Mouse (Mus musculus): ENCODE results near the gene Pelp1. TPM values are rescaled to one million over a fixed set of nuclear protein-coding genes. Genes with fewer than 3 reads are reported as not detected.

Pelp1 gene
- polyA plus RNA-seq, 2 experiments = 34.8 to 37.1 TPM

GRCm38 (mm10) chr11:70348630-70349029 lies 61.2 kb downstream of the Pelp1 start:
- ATAC-seq (ENCODE audit: low FRiP score, low read depth) = no peak
- Histone ChIP-seq H3K9ac (ENCODE audit: low read depth, low read length, severe bottlenecking) (no peak overlapping the region), H3K27me3 (ENCODE audit: control insufficient read depth, insufficient read depth, low read length) (peaks cover 36% of the 10 kb centered on the region), H3K9me3 (ENCODE audit: control insufficient read depth, low read length) (no peaks in the 10 kb centered on the region), H3K4me1 (ENCODE audit: control insufficient read depth, insufficient read depth, low read length) (peaks cover 4% of the 10 kb centered on the region; the same call in 1 of the 2 replicates), H3K27ac (replicated peaks; ENCODE audit: low read depth, low read length) (no peak overlapping the region), H3K4me2 (replicated peaks; ENCODE audit: low read depth, low read length, severe bottlenecking) (no peak overlapping the region), H3K4me3 (replicated peaks; ENCODE audit: low read length) (no peak overlapping the region), H3K36me3 (ENCODE audit: control insufficient read depth, insufficient read depth, low read length) (no peaks in the 10 kb centered on the region)
- TF ChIP-seq POLR2A (IDR thresholded peaks at IDR 0.05; ENCODE audit: borderline replicate concordance, extremely low read depth, insufficient read depth, insufficient read length) = no peak
- 73% methylated on average over 9 of the region's 9 CpGs for WGBS
- no peak for DNase-seq (ENCODE audit: low spot score)

GRCm38 (mm10) chr11:70347861-70348260 lies 62.0 kb downstream of the Pelp1 start:
- Histone ChIP-seq H3K4me3 (replicated peaks; ENCODE audit: low read length) (no peak overlapping the region), H3K36me3 (ENCODE audit: control insufficient read depth, insufficient read depth, low read length) (no peaks in the 10 kb centered on the region), H3K4me1 (ENCODE audit: control insufficient read depth, insufficient read depth, low read length) (peaks cover 4% of the 10 kb centered on the region; the same call in 1 of the 2 replicates), H3K27ac (replicated peaks; ENCODE audit: low read depth, low read length) (no peak overlapping the region), H3K4me2 (replicated peaks; ENCODE audit: low read depth, low read length, severe bottlenecking) (no peak overlapping the region), H3K27me3 (ENCODE audit: control insufficient read depth, insufficient read depth, low read length) (peaks cover 28% of the 10 kb centered on the region), H3K9ac (ENCODE audit: low read depth, low read length, severe bottlenecking) (no peak overlapping the region), H3K9me3 (ENCODE audit: control insufficient read depth, low read length) (no peaks in the 10 kb centered on the region)
- WGBS = 83% methylated on average over 10 of the region's 10 CpGs
- ATAC-seq (ENCODE audit: low FRiP score, low read depth) (no peak), DNase-seq (ENCODE audit: low spot score) (no peak)
- no peak for TF ChIP-seq POLR2A (IDR thresholded peaks at IDR 0.05; ENCODE audit: borderline replicate concordance, extremely low read depth, insufficient read depth, insufficient read length)

DNA sequence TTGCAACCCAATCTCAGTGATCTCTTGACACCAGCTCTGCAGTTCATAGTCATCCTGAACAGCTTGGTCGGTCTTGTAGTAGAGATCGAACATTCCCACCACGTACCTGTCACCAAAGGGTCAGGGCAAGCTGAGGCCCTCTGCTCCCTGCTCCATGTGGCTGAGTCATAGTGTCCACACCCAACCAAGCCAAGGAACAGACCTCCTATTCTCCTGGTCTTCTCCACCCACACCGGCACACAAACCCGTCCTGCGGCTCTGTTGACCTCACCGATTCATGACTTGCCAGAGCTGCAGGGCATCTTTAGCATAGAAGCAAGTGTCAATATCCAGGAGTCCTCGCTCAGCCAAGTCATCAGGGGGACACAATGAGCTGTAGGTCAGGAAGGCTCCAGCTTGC lies 64.3 kb downstream of the Pelp1 start:
- H3K27me3 ChIP-seq (ENCODE audit: control insufficient read depth, insufficient read depth, low read length) = peaks cover 5% of the 10 kb centered on the region
- no peak overlapping the region for H3K4me2 ChIP-seq (replicated peaks; ENCODE audit: low read depth, low read length, severe bottlenecking)
- TF ChIP-seq POLR2A (IDR thresholded peaks at IDR 0.05; ENCODE audit: borderline replicate concordance, extremely low read depth, insufficient read depth, insufficient read length) = no peak
- no peak overlapping the region for H3K27ac ChIP-seq (replicated peaks; ENCODE audit: low read depth, low read length)
- DNase-seq (ENCODE audit: low spot score) (no peak), ATAC-seq (ENCODE audit: low FRiP score, low read depth) (no peak)
- H3K9me3 ChIP-seq (ENCODE audit: control insufficient read depth, low read length) = no peaks in the 10 kb centered on the region
- H3K9ac ChIP-seq (ENCODE audit: low read depth, low read length, severe bottlenecking) = no peak overlapping the region
- WGBS = 95% methylated on average over 8 of the region's 8 CpGs
- H3K4me3 ChIP-seq (replicated peaks; ENCODE audit: low read length) = no peak overlapping the region
- no peaks in the 10 kb centered on the region for H3K36me3 ChIP-seq (ENCODE audit: control insufficient read depth, insufficient read depth, low read length)
- no peaks in the 10 kb centered on the region for H3K4me1 ChIP-seq (ENCODE audit: control insufficient read depth, insufficient read depth, low read length)

- 73% methylated on average over 10 of the region's 10 CpGs for WGBS
- no peak for TF ChIP-seq POLR2A (IDR thresholded peaks at IDR 0.05; ENCODE audit: borderline replicate concordance, extremely low read depth, insufficient read depth, insufficient read length)
- Histone ChIP-seq H3K9ac (ENCODE audit: low read depth, low read length, severe bottlenecking) (no peak overlapping the region), H3K9me3 (ENCODE audit: control insufficient read depth, low read length) (no peaks in the 10 kb centered on the region), H3K27me3 (ENCODE audit: control insufficient read depth, insufficient read depth, low read length) (no peaks in the 10 kb centered on the region; the same call in 1 of the 2 replicates), H3K4me2 (replicated peaks; ENCODE audit: low read depth, low read length, severe bottlenecking) (no peak overlapping the region), H3K27ac (replicated peaks; ENCODE audit: low read depth, low read length) (no peak overlapping the region), H3K4me1 (ENCODE audit: control insufficient read depth, insufficient read depth, low read length) (no peaks in the 10 kb centered on the region), H3K36me3 (ENCODE audit: control insufficient read depth, insufficient read depth, low read length) (no peaks in the 10 kb centered on the region), H3K4me3 (replicated peaks; ENCODE audit: low read length) (no peak overlapping the region)
- no peak for ATAC-seq (ENCODE audit: low FRiP score, low read depth)
- DNase-seq (ENCODE audit: low spot score) = no peak
These were observed 64.8 kb downstream of the Pelp1 start for GRCm38 (mm10) chr11:70345061-70345460.

Small RNA genes within 50 kb of the gene (microRNA-seq; reads per million reads assigned to microRNA genes)
- gene Mir7115 = not detected

Other genes starting within 250 kb of the Pelp1 start
- 0.79 and 1.3 TPM in 2 replicates for gene Slc16a11, start 197.3 kb downstream of the Pelp1 start, polyA plus RNA-seq (2012; rRNA removed)
- gene Slc16a11, start 197.3 kb downstream of the Pelp1 start, polyA plus RNA-seq (2014; fragmentation: Nextera tagmentation; extraction: Ambion mirVana) = 0.21 and 0.47 TPM in 2 replicates
- 9.3 and 11.1 TPM in 2 replicates for gene Slc16a13, start 189.0 kb downstream of the Pelp1 start, polyA plus RNA-seq (2012; rRNA removed)
- gene Slc16a13, start 189.0 kb downstream of the Pelp1 start, polyA plus RNA-seq (2014; fragmentation: Nextera tagmentation; extraction: Ambion mirVana) = 9.2 and 9.6 TPM in 2 replicates
- gene Bcl6b, start 180.2 kb downstream of the Pelp1 start, polyA plus RNA-seq (2012; rRNA removed) = 11.2 and 12.2 TPM in 2 replicates
- gene Bcl6b, start 180.2 kb downstream of the Pelp1 start, polyA plus RNA-seq (2014; fragmentation: Nextera tagmentation; extraction: Ambion mirVana) = 11.7 and 12.2 TPM in 2 replicates
- 167 and 171 TPM in 2 replicates for gene 0610010K14Rik, start 172.1 kb downstream of the Pelp1 start, polyA plus RNA-seq (2012; rRNA removed)
- gene 0610010K14Rik, start 172.1 kb downstream of the Pelp1 start, polyA plus RNA-seq (2014; fragmentation: Nextera tagmentation; extraction: Ambion mirVana) = 178 and 193 TPM in 2 replicates
- gene Gm21988, start 170.2 kb downstream of the Pelp1 start, polyA plus RNA-seq (2012; rRNA removed) = 15.1 and 15.7 TPM in 2 replicates
- 12.9 and 13.1 TPM in 2 replicates for gene Gm21988, start 170.2 kb downstream of the Pelp1 start, polyA plus RNA-seq (2014; fragmentation: Nextera tagmentation; extraction: Ambion mirVana)
- gene Rnasek, start 170.2 kb downstream of the Pelp1 start, polyA plus RNA-seq (2012; rRNA removed) = 54.0 and 63.2 TPM in 2 replicates
- 171 and 176 TPM in 2 replicates for gene Rnasek, start 170.2 kb downstream of the Pelp1 start, polyA plus RNA-seq (2014; fragmentation: Nextera tagmentation; extraction: Ambion mirVana)
- 7.4 and 7.8 TPM in 2 replicates for gene Alox12, start 154.7 kb downstream of the Pelp1 start, polyA plus RNA-seq (2012; rRNA removed)
- 8.0 and 11.1 TPM in 2 replicates for gene Alox12, start 154.7 kb downstream of the Pelp1 start, polyA plus RNA-seq (2014; fragmentation: Nextera tagmentation; extraction: Ambion mirVana)
- 0.04 and 0.09 TPM in 2 replicates for gene Alox12e, start 87.4 kb downstream of the Pelp1 start, polyA plus RNA-seq (2012; rRNA removed)
- 0.12 and 0.26 TPM in 2 replicates for gene Alox12e, start 87.4 kb downstream of the Pelp1 start, polyA plus RNA-seq (2014; fragmentation: Nextera tagmentation; extraction: Ambion mirVana)
- 0.15 and 0.31 TPM in 2 replicates for gene Alox15, start 58.0 kb downstream of the Pelp1 start, polyA plus RNA-seq (2012; rRNA removed)
- 0.25 TPM in 1 of 2 replicates, not detected in the other for gene Alox15, start 58.0 kb downstream of the Pelp1 start, polyA plus RNA-seq (2014; fragmentation: Nextera tagmentation; extraction: Ambion mirVana)
- 48.7 and 53.6 TPM in 2 replicates for gene Arrb2, start 22.6 kb upstream of the Pelp1 start, polyA plus RNA-seq (2012; rRNA removed)
- 18.5 and 21.5 TPM in 2 replicates for gene Arrb2, start 22.6 kb upstream of the Pelp1 start, polyA plus RNA-seq (2014; fragmentation: Nextera tagmentation; extraction: Ambion mirVana)
- gene Med11, start 41.9 kb upstream of the Pelp1 start, polyA plus RNA-seq (2012; rRNA removed) = 27.6 and 32.4 TPM in 2 replicates
- 44.8 and 47.4 TPM in 2 replicates for gene Med11, start 41.9 kb upstream of the Pelp1 start, polyA plus RNA-seq (2014; fragmentation: Nextera tagmentation; extraction: Ambion mirVana)
- gene Zmynd15, start 49.4 kb upstream of the Pelp1 start, polyA plus RNA-seq (2012; rRNA removed) = 1.1 and 1.4 TPM in 2 replicates
- gene Zmynd15, start 49.4 kb upstream of the Pelp1 start, polyA plus RNA-seq (2014; fragmentation: Nextera tagmentation; extraction: Ambion mirVana) = 0.46 and 0.92 TPM in 2 replicates
- 4.4 and 5.9 TPM in 2 replicates for gene Cxcl16, start 50.0 kb upstream of the Pelp1 start, polyA plus RNA-seq (2012; rRNA removed)
- gene Cxcl16, start 50.0 kb upstream of the Pelp1 start, polyA plus RNA-seq (2014; fragmentation: Nextera tagmentation; extraction: Ambion mirVana) = 4.3 and 6.3 TPM in 2 replicates
- 0.29 and 0.50 TPM in 2 replicates for gene Tm4sf5, start 95.2 kb upstream of the Pelp1 start, polyA plus RNA-seq (2012; rRNA removed)
- 0.33 and 0.95 TPM in 2 replicates for gene Tm4sf5, start 95.2 kb upstream of the Pelp1 start, polyA plus RNA-seq (2014; fragmentation: Nextera tagmentation; extraction: Ambion mirVana)
- 0.14 TPM in 1 of 2 replicates, not detected in the other for gene Vmo1, start 104.6 kb upstream of the Pelp1 start, polyA plus RNA-seq (2012; rRNA removed)
- 0.30 TPM in 1 of 2 replicates, not detected in the other for gene Vmo1, start 104.6 kb upstream of the Pelp1 start, polyA plus RNA-seq (2014; fragmentation: Nextera tagmentation; extraction: Ambion mirVana)
- gene Gltpd2, start 109.2 kb upstream of the Pelp1 start, polyA plus RNA-seq (2012; rRNA removed) = 0.24 and 0.36 TPM in 2 replicates
- gene Gltpd2, start 109.2 kb upstream of the Pelp1 start, polyA plus RNA-seq (2014; fragmentation: Nextera tagmentation; extraction: Ambion mirVana) = 0.54 and 0.73 TPM in 2 replicates
- 421 and 423 TPM in 2 replicates for gene Psmb6, start 115.3 kb upstream of the Pelp1 start, polyA plus RNA-seq (2012; rRNA removed)
- 755 and 779 TPM in 2 replicates for gene Psmb6, start 115.3 kb upstream of the Pelp1 start, polyA plus RNA-seq (2014; fragmentation: Nextera tagmentation; extraction: Ambion mirVana)
- gene Gm40193, start 122.9 kb upstream of the Pelp1 start, polyA plus RNA-seq (2012; rRNA removed) = 1.2 TPM in 1 of 2 replicates, not detected in the other
- gene Gm40193, start 122.9 kb upstream of the Pelp1 start, polyA plus RNA-seq (2014; fragmentation: Nextera tagmentation; extraction: Ambion mirVana) = not detected in 2 replicates
- gene Pld2, start 130.0 kb upstream of the Pelp1 start, polyA plus RNA-seq (2012; rRNA removed) = 18.9 and 22.6 TPM in 2 replicates
- 5.8 and 7.5 TPM in 2 replicates for gene Pld2, start 130.0 kb upstream of the Pelp1 start, polyA plus RNA-seq (2014; fragmentation: Nextera tagmentation; extraction: Ambion mirVana)
- 91.2 and 114 TPM in 2 replicates for gene Mink1, start 152.8 kb upstream of the Pelp1 start, polyA plus RNA-seq (2012; rRNA removed)
- 19.8 and 23.0 TPM in 2 replicates for gene Mink1, start 152.8 kb upstream of the Pelp1 start, polyA plus RNA-seq (2014; fragmentation: Nextera tagmentation; extraction: Ambion mirVana)
- not detected in 2 replicates for gene 4930544D05Rik, start 205.8 kb upstream of the Pelp1 start, polyA plus RNA-seq (2012; rRNA removed)
- not detected in 2 replicates for gene 4930544D05Rik, start 205.8 kb upstream of the Pelp1 start, polyA plus RNA-seq (2014; fragmentation: Nextera tagmentation; extraction: Ambion mirVana)
- gene Chrne, start 209.2 kb upstream of the Pelp1 start, polyA plus RNA-seq (2012; rRNA removed) = 0.13 and 0.20 TPM in 2 replicates
- 0.43 TPM in 1 of 2 replicates, not detected in the other for gene Chrne, start 209.2 kb upstream of the Pelp1 start, polyA plus RNA-seq (2014; fragmentation: Nextera tagmentation; extraction: Ambion mirVana)
- 0.47 and 0.69 TPM in 2 replicates for gene Gp1ba, start 229.1 kb upstream of the Pelp1 start, polyA plus RNA-seq (2012; rRNA removed)
- 0.48 and 0.56 TPM in 2 replicates for gene Gp1ba, start 229.1 kb upstream of the Pelp1 start, polyA plus RNA-seq (2014; fragmentation: Nextera tagmentation; extraction: Ambion mirVana)
- gene Rnf167, start 237.2 kb upstream of the Pelp1 start, polyA plus RNA-seq (2012; rRNA removed) = 96.3 and 110 TPM in 2 replicates
- gene Rnf167, start 237.2 kb upstream of the Pelp1 start, polyA plus RNA-seq (2014; fragmentation: Nextera tagmentation; extraction: Ambion mirVana) = 109 and 119 TPM in 2 replicates
- 134 and 150 TPM in 2 replicates for gene Slc25a11, start 237.4 kb upstream of the Pelp1 start, polyA plus RNA-seq (2012; rRNA removed)
- 159 and 163 TPM in 2 replicates for gene Slc25a11, start 237.4 kb upstream of the Pelp1 start, polyA plus RNA-seq (2014; fragmentation: Nextera tagmentation; extraction: Ambion mirVana)
- gene Pfn1, start 244.6 kb upstream of the Pelp1 start, polyA plus RNA-seq (2012; rRNA removed) = 946 and 1,024 TPM in 2 replicates
- 1,646 and 1,675 TPM in 2 replicates for gene Pfn1, start 244.6 kb upstream of the Pelp1 start, polyA plus RNA-seq (2014; fragmentation: Nextera tagmentation; extraction: Ambion mirVana)
- 75.3 and 84.6 TPM in 2 replicates for gene Eno3, start 247.2 kb upstream of the Pelp1 start, polyA plus RNA-seq (2012; rRNA removed)
- 60.3 and 89.9 TPM in 2 replicates for gene Eno3, start 247.2 kb upstream of the Pelp1 start, polyA plus RNA-seq (2014; fragmentation: Nextera tagmentation; extraction: Ambion mirVana)